Mouse (Mus musculus): ENCODE measurements around the gene Gpr85. TPM values are rescaled to one million over a fixed set of nuclear protein-coding genes. Genes with fewer than 3 reads are reported as not detected.

Gpr85 gene
- total and polyA plus RNA-seq, 2 experiments from 2014 or later, result 140 to 156 TPM

GRCm38 (mm10) chr6:13838677-13839344 is 931 bp downstream of the Gpr85 start:
- Histone ChIP-seq H3K4me2 (ENCODE audit: low read depth) (peak overlapping the region; percentile 89), H3K4me3 (ENCODE audit: low read depth, low read length) (peak overlapping the region; percentile 76), H3K27ac (ENCODE audit: low read depth, low read length) (peak overlapping the region; percentile 100), H3K9ac (peak overlapping the region; percentile 100), H3K36me3 (ENCODE audit: insufficient read depth) (no peaks in the 10 kb centered on the region), H3K4me1 (ENCODE audit: insufficient read depth) (0 out of 2 replicates have a peak, but pooled peaks cover 6% of the 10 kb centered on the region), H3K9me3 (ENCODE audit: low read length) (no peaks in the 10 kb centered on the region), H3K27me3 (ENCODE audit: insufficient read depth, low read length) (no peaks in the 10 kb centered on the region)
- under 1% methylated on average over 41 of the region's 41 CpGs for WGBS
- ATAC-seq (peak; percentile 85), DNase-seq (peak; percentile 91)
- no peak for TF ChIP-seq CTCF (IDR thresholded peaks at IDR 0.05; ENCODE audit: low read depth)

GRCm38 (mm10) chr6:13837916-13838676 is 1.6 kb downstream of the Gpr85 start:
- Histone ChIP-seq H3K27me3 (ENCODE audit: insufficient read depth, low read length) (no peaks in the 10 kb centered on the region), H3K9ac (peak overlapping the region; percentile 100), H3K27ac (ENCODE audit: low read depth, low read length) (peak overlapping the region; percentile 100), H3K4me2 (ENCODE audit: low read depth) (peak overlapping the region; percentile 89), H3K4me3 (ENCODE audit: low read depth, low read length) (peak overlapping the region; percentile 76), H3K36me3 (ENCODE audit: insufficient read depth) (no peaks in the 10 kb centered on the region), H3K9me3 (ENCODE audit: low read length) (no peaks in the 10 kb centered on the region), H3K4me1 (ENCODE audit: insufficient read depth) (0 out of 2 replicates have a peak, but pooled peaks cover 9% of the 10 kb centered on the region)
- no peak for TF ChIP-seq CTCF (IDR thresholded peaks at IDR 0.05; ENCODE audit: low read depth)
- ATAC-seq (peak; percentile 21), DNase-seq (peak; percentile 82)
- 1% methylated on average over 19 of the region's 19 CpGs for WGBS

- H3K9me3 ChIP-seq (ENCODE audit: low read length), result no peaks in the 10 kb centered on the region
- H3K27ac ChIP-seq (ENCODE audit: low read depth, low read length), result peak overlapping the region; percentile 100
- peak overlapping the region; percentile 76 for H3K4me3 ChIP-seq (ENCODE audit: low read depth, low read length)
- no peak for ATAC-seq
- H3K27me3 ChIP-seq (ENCODE audit: insufficient read depth, low read length), result no peaks in the 10 kb centered on the region
- H3K4me2 ChIP-seq (ENCODE audit: low read depth), result peak overlapping the region; percentile 89
- peak overlapping the region; percentile 100 for H3K9ac ChIP-seq
- no peak for TF ChIP-seq CTCF (IDR thresholded peaks at IDR 0.05; ENCODE audit: low read depth)
- H3K36me3 ChIP-seq (ENCODE audit: insufficient read depth), result no peaks in the 10 kb centered on the region
- peak; percentile 72 for DNase-seq
- H3K4me1 ChIP-seq (ENCODE audit: insufficient read depth), result 0 out of 2 replicates have a peak, but pooled peaks cover 10% of the 10 kb centered on the region
- WGBS, result 51% methylated on average over 3 of the region's 3 CpGs
These were observed 2.7 kb downstream of the Gpr85 start for GRCm38 (mm10) chr6:13836967-13837570.

GRCm38 (mm10) chr6:13835720-13836665 is 3.7 kb downstream of the Gpr85 start:
- 28% methylated on average over 17 of the region's 17 CpGs for WGBS
- peak overlapping the region; percentile 89 for H3K4me2 ChIP-seq (ENCODE audit: low read depth)
- peak; percentile 59 for ATAC-seq
- H3K9ac ChIP-seq, result peak overlapping the region; percentile 100
- H3K27me3 ChIP-seq (ENCODE audit: insufficient read depth, low read length), result no peaks in the 10 kb centered on the region
- peak overlapping the region; percentile 100 for H3K27ac ChIP-seq (ENCODE audit: low read depth, low read length)
- peak; percentile 80 for DNase-seq
- peak; percentile 48 for TF ChIP-seq CTCF (IDR thresholded peaks at IDR 0.05; ENCODE audit: low read depth)
- H3K4me1 ChIP-seq (ENCODE audit: insufficient read depth), result 0 out of 2 replicates have a peak, but pooled peaks cover 10% of the 10 kb centered on the region
- no peaks in the 10 kb centered on the region for H3K9me3 ChIP-seq (ENCODE audit: low read length)
- H3K36me3 ChIP-seq (ENCODE audit: insufficient read depth), result no peaks in the 10 kb centered on the region
- peak overlapping the region; percentile 76 for H3K4me3 ChIP-seq (ENCODE audit: low read depth, low read length)

GRCm38 (mm10) chr6:13832770-13833169 is 7.0 kb downstream of the Gpr85 start:
- WGBS, result 36% methylated on average over 2 of the region's 2 CpGs
- 0 out of 2 replicates have a peak, but pooled peaks cover 4% of the 10 kb centered on the region for H3K36me3 ChIP-seq (ENCODE audit: insufficient read depth)

GRCm38 (mm10) chr6:13828877-13829276 is 10.9 kb downstream of the Gpr85 start:
- DNase-seq (no peak), ATAC-seq (no peak)
- no peak overlapping the region for H3K9ac ChIP-seq
- 0 out of 2 replicates have a peak, but pooled peaks cover 4% of the 10 kb centered on the region for H3K36me3 ChIP-seq (ENCODE audit: insufficient read depth)
- no peaks in the 10 kb centered on the region for H3K9me3 ChIP-seq (ENCODE audit: low read length)
- no peak overlapping the region for H3K27ac ChIP-seq (ENCODE audit: low read depth, low read length)
- H3K4me2 ChIP-seq (ENCODE audit: low read depth), result no peak overlapping the region
- no peak for TF ChIP-seq CTCF (IDR thresholded peaks at IDR 0.05; ENCODE audit: low read depth)
- 87% methylated on average over 1 of the region's 1 CpGs for WGBS
- H3K4me3 ChIP-seq (ENCODE audit: low read depth, low read length), result no peak overlapping the region
- no peaks in the 10 kb centered on the region for H3K27me3 ChIP-seq (ENCODE audit: insufficient read depth, low read length)
- peaks cover 8% of the 10 kb centered on the region for H3K4me1 ChIP-seq (ENCODE audit: insufficient read depth)

More at GRCm38 (mm10) chr6:13832770-13833169, 7.0 kb downstream of the Gpr85 start:
- H3K4me1 ChIP-seq (ENCODE audit: insufficient read depth), result peaks cover 14% of the 10 kb centered on the region
- DNase-seq (no peak), ATAC-seq (no peak)
- no peak overlapping the region for H3K27ac ChIP-seq (ENCODE audit: low read depth, low read length)
- no peaks in the 10 kb centered on the region for H3K27me3 ChIP-seq (ENCODE audit: insufficient read depth, low read length)
- no peak for TF ChIP-seq CTCF (IDR thresholded peaks at IDR 0.05; ENCODE audit: low read depth)
- no peak overlapping the region for H3K9ac ChIP-seq
- H3K4me2 ChIP-seq (ENCODE audit: low read depth), result peak overlapping the region; percentile 47
- H3K9me3 ChIP-seq (ENCODE audit: low read length), result no peaks in the 10 kb centered on the region
- H3K4me3 ChIP-seq (ENCODE audit: low read depth, low read length), result peak overlapping the region; percentile 27; the same call in 1 of the 2 replicates

Data from forebrain, postnatal 0 days (tissue).